Mouse (Mus musculus) adrenal gland, adult 10 weeks (tissue): Measurements from ENCODE around the gene Slc25a24. TPM values are rescaled to one million over a fixed set of nuclear protein-coding genes. Genes with fewer than 3 reads are reported as not detected.

Experiments
- polyA plus RNA-seq: library from polyadenylated mRNA; stranded (reverse); fragments of 350-450 nt; fragmentation: Illumina TruSeq; extraction: RNeasy Lipid Tissue Mini Kit (QIAGEN cat#74804); gene quantifications from one replicate; pipeline ENCODE4 v1.2.3, GENCODE M21; 2014; ENCODE audit warnings: low read depth, low replicate concordance

Slc25a24 gene
- polyA plus RNA-seq = 187 TPM

GRCm38 (mm10) chr3:109122641-109123530 is at the start of gene Slc25a24:
Gene Slc25a24 (plus strand): TSS chr3:109123149.

GRCm38 (mm10) chr3:109080169-109080568 is 42.8 kb upstream of the Slc25a24 start, which contains the start of gene Slc25a54:
Gene Slc25a54 (plus strand): TSS chr3:109080469.

Other genes starting within 250 kb of the Slc25a24 start
- gene Fndc7, start 233.1 kb upstream of the Slc25a24 start, polyA plus RNA-seq = 0.87 TPM
- 171 TPM for gene Prpf38b, start 211.4 kb upstream of the Slc25a24 start, polyA plus RNA-seq
- gene Henmt1, start 183.3 kb upstream of the Slc25a24 start, polyA plus RNA-seq = not detected
- gene Gm9857, start 182.7 kb upstream of the Slc25a24 start, polyA plus RNA-seq = not detected
- 15.9 TPM for gene Fam102b, start 95.5 kb upstream of the Slc25a24 start, polyA plus RNA-seq
- not detected for gene Slc25a54, start 42.7 kb upstream of the Slc25a24 start, polyA plus RNA-seq
- gene Vav3, start 217.5 kb downstream of the Slc25a24 start, polyA plus RNA-seq = 7.6 TPM